Comparison of ENCODE assay signal across 8 mouse cellular contexts in genomic region chr11:121235475-121236238, GRCm38 (mm10). TPM values are rescaled to one million over a fixed set of nuclear protein-coding genes. Genes with fewer than 3 reads are reported as not detected.
DNase-seq lines count a peak whose midpoint lies in the region; ATAC-seq and TF ChIP-seq lines count a peak whose summit lies in the region.

No protein-coding gene starts in this region.

- no peak overlapping the region for H3K4me3 ChIP-seq in heart, postnatal 0 days (ENCODE audit: low read depth, low read length)
- no peak overlapping the region for H3K4me3 ChIP-seq in limb, embryonic 11.5 days (ENCODE audit: low read depth, low read length)
- H3K4me3 ChIP-seq in midbrain, postnatal 0 days (ENCODE audit: low read depth, low read length) = peak overlapping the region; percentile 68; the same call in 1 of the 2 replicates

- peak overlapping the region; percentile 73 for H3K4me2 ChIP-seq in heart, postnatal 0 days (ENCODE audit: low read depth, low read length)
- peak overlapping the region; percentile 36; the same call in 1 of the 2 replicates for H3K4me2 ChIP-seq in limb, embryonic 11.5 days (ENCODE audit: low read depth, severe bottlenecking)
- peak overlapping the region; percentile 50; the same call in 1 of the 2 replicates for H3K4me2 ChIP-seq in midbrain, postnatal 0 days (ENCODE audit: low read depth, low read length, poor library complexity, severe bottlenecking)

- TF ChIP-seq EP300 in heart, postnatal 0 days (IDR thresholded peaks at IDR 0.05; ENCODE audit: low read depth) = no peak

- TF ChIP-seq CTCF in heart, postnatal 0 days (IDR thresholded peaks at IDR 0.05; ENCODE audit: low read depth) = peak; percentile 46
- TF ChIP-seq CTCF in midbrain, postnatal 0 days (IDR thresholded peaks at IDR 0.05) = peak; percentile 67

- DNase-seq in left cerebral cortex, postnatal 14 days (ENCODE audit: low spot score in 2 of 2) = peak; percentile 30 to 52
- DNase-seq in left cerebral cortex, adult 11 months (ENCODE audit: low spot score) = no peak
- peak; percentile 42 for DNase-seq in cerebellum, adult 8-10 months
- no peak for DNase-seq in heart, postnatal 0 days (ENCODE audit: low spot score)
- DNase-seq in limb, embryonic 11.5 days (ENCODE audit: low spot score) = peak; percentile 52
- DNase-seq in midbrain, postnatal 0 days (ENCODE audit: low spot score) = peak; percentile 31
- peak; percentile 80 for DNase-seq in thymus, postnatal 25 days
- no peak for DNase-seq in left cerebral cortex, postnatal 25 days (ENCODE audit: low spot score in 2 of 2)

- WGBS in heart, postnatal 0 days = 31% methylated on average over 9 of the region's 9 CpGs
- WGBS in limb, embryonic 11.5 days = 32% methylated on average over 9 of the region's 9 CpGs
- 21% methylated on average over 9 of the region's 9 CpGs for WGBS in midbrain, postnatal 0 days

- H3K9me3 ChIP-seq in heart, postnatal 0 days (replicated peaks; ENCODE audit: control insufficient read depth, low read length) = no peaks in the 10 kb centered on the region
- no peaks in the 10 kb centered on the region for H3K9me3 ChIP-seq in limb, embryonic 11.5 days (ENCODE audit: control insufficient read depth, low read length)
- no peaks in the 10 kb centered on the region for H3K9me3 ChIP-seq in midbrain, postnatal 0 days (ENCODE audit: low read length)

- peak overlapping the region; percentile 99 for H3K27ac ChIP-seq in heart, postnatal 0 days (ENCODE audit: low read depth)
- peak overlapping the region; percentile 97; the same call in 1 of the 2 replicates for H3K27ac ChIP-seq in limb, embryonic 11.5 days (replicated peaks; ENCODE audit: low read depth, low read length)
- peak overlapping the region; percentile 80 for H3K27ac ChIP-seq in midbrain, postnatal 0 days (ENCODE audit: low read depth, low read length)

- intact Hi-C loops in left cerebral cortex, postnatal 14 days (cut with DNase I) = no loop called here
- intact Hi-C loops in left cerebral cortex, postnatal 25 days (cut with DNase I) = loop anchor here (2.0 kb wide), 2 partner anchors 31 to 55 kb away; partner anchors contain the start of genes Hexdc and Ogfod3

- H3K36me3 ChIP-seq in heart, postnatal 0 days (replicated peaks; ENCODE audit: control insufficient read depth, insufficient read depth, low read length) = no peaks in the 10 kb centered on the region
- 0 out of 2 replicates have a peak, but pooled peaks cover 2% of the 10 kb centered on the region for H3K36me3 ChIP-seq in limb, embryonic 11.5 days (ENCODE audit: control insufficient read depth, insufficient read depth, low read length)
- H3K36me3 ChIP-seq in midbrain, postnatal 0 days (ENCODE audit: insufficient read depth, low read length) = peaks cover 3% of the 10 kb centered on the region; the same call in 1 of the 2 replicates

- H3K4me1 ChIP-seq in heart, postnatal 0 days (ENCODE audit: control insufficient read depth, insufficient read depth) = peaks cover 19% of the 10 kb centered on the region
- 0 out of 2 replicates have a peak, but pooled peaks cover 3% of the 10 kb centered on the region for H3K4me1 ChIP-seq in limb, embryonic 11.5 days (ENCODE audit: control insufficient read depth, insufficient read depth, low read length)
- H3K4me1 ChIP-seq in midbrain, postnatal 0 days (ENCODE audit: insufficient read depth, low read length) = peaks cover 8% of the 10 kb centered on the region; the same call in 1 of the 2 replicates

- no peak for ATAC-seq in heart, postnatal 0 days (ENCODE audit: insufficient read depth, low read depth)
- ATAC-seq in limb, embryonic 11.5 days (ENCODE audit: insufficient number of reproducible peaks, low FRiP score, low TSS enrichment, low read depth) = no peak
- no peak for ATAC-seq in midbrain, postnatal 0 days (ENCODE audit: low FRiP score)

- no peak overlapping the region for H3K9ac ChIP-seq in heart, postnatal 0 days (replicated peaks; ENCODE audit: low read depth, low read length)
- no peak overlapping the region for H3K9ac ChIP-seq in limb, embryonic 11.5 days (ENCODE audit: low read length)
- H3K9ac ChIP-seq in midbrain, postnatal 0 days (replicated peaks; ENCODE audit: low read length, poor library complexity, severe bottlenecking) = no peak overlapping the region

- H3K27me3 ChIP-seq in heart, postnatal 0 days (ENCODE audit: control insufficient read depth, insufficient read depth, low read length) = no peaks in the 10 kb centered on the region
- H3K27me3 ChIP-seq in limb, embryonic 11.5 days (ENCODE audit: control insufficient read depth, insufficient read depth, low read length) = no peaks in the 10 kb centered on the region
- H3K27me3 ChIP-seq in midbrain, postnatal 0 days (ENCODE audit: insufficient read depth, low read length) = no peaks in the 10 kb centered on the region

RNA-seq across cellular contexts. Expression of gene Narf, which starts 1.4 kb away (rescaled TPM):
- total RNA-seq in left cerebral cortex, postnatal 14 days (2021) = 10 to 100 TPM; 67.4 to 70.7 TPM
- 159 and 217 TPM in 2 replicates for total RNA-seq in heart, postnatal 0 days (2014; rRNA removed; ENCODE audit: low replicate concordance)
- 40.0 and 48.2 TPM in 2 replicates for polyA plus RNA-seq in heart, postnatal 0 days (2015; fragmentation: Nextera tagmentation; extraction: Ambion mirVana)
- 60.1 and 68.8 TPM in 2 replicates for polyA plus RNA-seq in limb, embryonic 11.5 days (2014; fragmentation: Nextera tagmentation; extraction: Ambion mirVana)
- total RNA-seq in midbrain, postnatal 0 days (2014; rRNA removed) = 112 and 129 TPM in 2 replicates
- 37.4 and 38.0 TPM in 2 replicates for polyA plus RNA-seq in midbrain, postnatal 0 days (2015; fragmentation: Nextera tagmentation; extraction: Ambion mirVana)
- total RNA-seq in left cerebral cortex, postnatal 25 days (2021) = 10 to 100 TPM; 58.2 to 58.3 TPM

RNA-seq across cellular contexts. Expression of gene Cybc1, which starts 6.5 kb away (rescaled TPM):
- 10 to 100 TPM; 21.1 to 23.8 TPM for total RNA-seq in left cerebral cortex, postnatal 14 days (2021)
- total RNA-seq in heart, postnatal 0 days (2014; rRNA removed; ENCODE audit: low replicate concordance) = 11.3 and 13.0 TPM in 2 replicates
- 12.4 and 13.5 TPM in 2 replicates for polyA plus RNA-seq in heart, postnatal 0 days (2015; fragmentation: Nextera tagmentation; extraction: Ambion mirVana)
- polyA plus RNA-seq in limb, embryonic 11.5 days (2014; fragmentation: Nextera tagmentation; extraction: Ambion mirVana) = 35.0 and 36.7 TPM in 2 replicates
- 26.5 and 29.1 TPM in 2 replicates for total RNA-seq in midbrain, postnatal 0 days (2014; rRNA removed)
- 18.7 and 20.9 TPM in 2 replicates for polyA plus RNA-seq in midbrain, postnatal 0 days (2015; fragmentation: Nextera tagmentation; extraction: Ambion mirVana)
- total RNA-seq in left cerebral cortex, postnatal 25 days (2021) = 10 to 100 TPM; 23.6 to 24.8 TPM

RNA-seq across cellular contexts. Expression of gene Foxk2, which starts 24.1 kb away (rescaled TPM):
- total RNA-seq in left cerebral cortex, postnatal 14 days (2021) = 100 to 1,000 TPM; 115 TPM
- 23.5 and 25.8 TPM in 2 replicates for total RNA-seq in heart, postnatal 0 days (2014; rRNA removed; ENCODE audit: low replicate concordance)
- polyA plus RNA-seq in heart, postnatal 0 days (2015; fragmentation: Nextera tagmentation; extraction: Ambion mirVana) = 3.0 and 3.8 TPM in 2 replicates
- 13.6 and 16.1 TPM in 2 replicates for polyA plus RNA-seq in limb, embryonic 11.5 days (2014; fragmentation: Nextera tagmentation; extraction: Ambion mirVana)
- total RNA-seq in midbrain, postnatal 0 days (2014; rRNA removed) = 92.5 and 92.9 TPM in 2 replicates
- 13.2 and 13.7 TPM in 2 replicates for polyA plus RNA-seq in midbrain, postnatal 0 days (2015; fragmentation: Nextera tagmentation; extraction: Ambion mirVana)
- 10 to 100 TPM; 86.2 to 92.6 TPM for total RNA-seq in left cerebral cortex, postnatal 25 days (2021)

RNA-seq across cellular contexts. Expression of gene Ogfod3, which starts 31.1 kb away (rescaled TPM):
- 1 to 10 TPM; 7.1 to 7.4 TPM for total RNA-seq in left cerebral cortex, postnatal 14 days (2021)
- 8.7 and 10.9 TPM in 2 replicates for total RNA-seq in heart, postnatal 0 days (2014; rRNA removed; ENCODE audit: low replicate concordance)
- polyA plus RNA-seq in heart, postnatal 0 days (2015; fragmentation: Nextera tagmentation; extraction: Ambion mirVana) = 26.8 and 27.1 TPM in 2 replicates
- 13.4 and 15.3 TPM in 2 replicates for polyA plus RNA-seq in limb, embryonic 11.5 days (2014; fragmentation: Nextera tagmentation; extraction: Ambion mirVana)
- 8.9 and 12.0 TPM in 2 replicates for total RNA-seq in midbrain, postnatal 0 days (2014; rRNA removed)
- 25.2 and 32.5 TPM in 2 replicates for polyA plus RNA-seq in midbrain, postnatal 0 days (2015; fragmentation: Nextera tagmentation; extraction: Ambion mirVana)
- total RNA-seq in left cerebral cortex, postnatal 25 days (2021) = 1 to 10 TPM; 7.3 to 7.8 TPM

RNA-seq across cellular contexts. Expression of gene Hexdc, which starts 31.4 kb away (rescaled TPM):
- 10 to 100 TPM; 30.6 to 32.4 TPM for total RNA-seq in left cerebral cortex, postnatal 14 days (2021)
- 23.8 and 36.6 TPM in 2 replicates for total RNA-seq in heart, postnatal 0 days (2014; rRNA removed; ENCODE audit: low replicate concordance)
- polyA plus RNA-seq in heart, postnatal 0 days (2015; fragmentation: Nextera tagmentation; extraction: Ambion mirVana) = 6.4 and 6.5 TPM in 2 replicates
- polyA plus RNA-seq in limb, embryonic 11.5 days (2014; fragmentation: Nextera tagmentation; extraction: Ambion mirVana) = 6.5 and 6.6 TPM in 2 replicates
- total RNA-seq in midbrain, postnatal 0 days (2014; rRNA removed) = 85.2 and 87.4 TPM in 2 replicates
- polyA plus RNA-seq in midbrain, postnatal 0 days (2015; fragmentation: Nextera tagmentation; extraction: Ambion mirVana) = 37.4 and 38.1 TPM in 2 replicates
- total RNA-seq in left cerebral cortex, postnatal 25 days (2021) = 10 to 100 TPM; 21.8 to 26.8 TPM

Comparison
In these comparisons a context has a peak if more than half of its experiments do, and no peak if none do; other contexts are left out.
1. DNase-seq: peak in left cerebral cortex, postnatal 14 days (2 of 2), cerebellum, adult 8-10 months (single experiment), limb, embryonic 11.5 days (single experiment), midbrain, postnatal 0 days (single experiment) and thymus, postnatal 25 days (single experiment); none in left cerebral cortex, adult 11 months (single experiment), heart, postnatal 0 days (single experiment) and left cerebral cortex, postnatal 25 days (0 of 2).
2. Peak in every context shown above with its lines, with median percentiles within 50 percentile points of each other: H3K27ac ChIP-seq and H3K4me2 ChIP-seq.